Mouse (Mus musculus) spleen, postnatal 4 days (tissue): ENCODE measurements around the gene Rhof.

Experiments
- DNase-seq, 2 experiments: peaks; one replicate each; pipeline ENCODE4 v3.0.0; 2022; ENCODE audit warnings: low spot score in 2 of 2

The Rhof gene

GRCm38 (mm10) chr5:123132308-123133071, at the start of gene Rhof:
TSS of gene Rhof (minus strand) at chr5:123132692.
- DNase-seq, result peak; percentile 93 to 98

- DNase-seq, result no peak
Observed at GRCm38 (mm10) chr5:123181536-123181935, 49.0 kb upstream of the Rhof start.

GRCm38 (mm10) chr5:123180390-123180789, 47.9 kb upstream of the Rhof start:
- no peak for DNase-seq

- no peak for DNase-seq
Observed at GRCm38 (mm10) chr5:123178792-123179191, 46.3 kb upstream of the Rhof start.

GRCm38 (mm10) chr5:123171646-123172350, 39.3 kb upstream of the Rhof start:
- DNase-seq, result peak; percentile 93 to 97

GRCm38 (mm10) chr5:123170365-123170764, 37.9 kb upstream of the Rhof start:
- no peak for DNase-seq

GRCm38 (mm10) chr5:123169284-123169683, 36.8 kb upstream of the Rhof start, which contains the start of gene Psmd9:
TSS of gene Psmd9 (plus strand) at chr5:123169413.
- no peak for DNase-seq

GRCm38 (mm10) chr5:123167591-123167990, 35.1 kb upstream of the Rhof start:
- no peak for DNase-seq

- no peak for DNase-seq
Observed at GRCm38 (mm10) chr5:123166437-123166836, 33.9 kb upstream of the Rhof start.

- peak in 1 of 2 experiments; percentile 67 for DNase-seq
Observed at GRCm38 (mm10) chr5:123162942-123163341, 30.4 kb upstream of the Rhof start.

GRCm38 (mm10) chr5:123160341-123160740, 27.8 kb upstream of the Rhof start:
- peak in 1 of 2 experiments; percentile 67 for DNase-seq

- no peak for DNase-seq
Observed at GRCm38 (mm10) chr5:123159866-123160265, 27.4 kb upstream of the Rhof start.

- DNase-seq, result no peak
Observed at GRCm38 (mm10) chr5:123159446-123159845, 27.0 kb upstream of the Rhof start.

- no peak for DNase-seq
Observed at GRCm38 (mm10) chr5:123157972-123158371, 25.5 kb upstream of the Rhof start.

GRCm38 (mm10) chr5:123156763-123157162, 24.3 kb upstream of the Rhof start:
- DNase-seq, result peak in 1 of 2 experiments; percentile 68

GRCm38 (mm10) chr5:123155425-123155824, 22.9 kb upstream of the Rhof start:
- peak; percentile 79 to 89 for DNase-seq

- DNase-seq, result peak in 1 of 2 experiments; percentile 66
Observed at GRCm38 (mm10) chr5:123152901-123153300, 20.4 kb upstream of the Rhof start.

- DNase-seq, result no peak
Observed at GRCm38 (mm10) chr5:123151707-123152362, 19.3 kb upstream of the Rhof start.

- peak in 1 of 2 experiments; percentile 70 for DNase-seq
Observed at GRCm38 (mm10) chr5:123151077-123151476, 18.6 kb upstream of the Rhof start.

- DNase-seq, result no peak
Observed at GRCm38 (mm10) chr5:123150641-123151040, 18.1 kb upstream of the Rhof start.

GRCm38 (mm10) chr5:123149451-123150400, 17.2 kb upstream of the Rhof start:
- DNase-seq, result peak; percentile 92 to 98
